1 mouse cellular context compared by ENCODE assay signal in the genomic region with DNA sequence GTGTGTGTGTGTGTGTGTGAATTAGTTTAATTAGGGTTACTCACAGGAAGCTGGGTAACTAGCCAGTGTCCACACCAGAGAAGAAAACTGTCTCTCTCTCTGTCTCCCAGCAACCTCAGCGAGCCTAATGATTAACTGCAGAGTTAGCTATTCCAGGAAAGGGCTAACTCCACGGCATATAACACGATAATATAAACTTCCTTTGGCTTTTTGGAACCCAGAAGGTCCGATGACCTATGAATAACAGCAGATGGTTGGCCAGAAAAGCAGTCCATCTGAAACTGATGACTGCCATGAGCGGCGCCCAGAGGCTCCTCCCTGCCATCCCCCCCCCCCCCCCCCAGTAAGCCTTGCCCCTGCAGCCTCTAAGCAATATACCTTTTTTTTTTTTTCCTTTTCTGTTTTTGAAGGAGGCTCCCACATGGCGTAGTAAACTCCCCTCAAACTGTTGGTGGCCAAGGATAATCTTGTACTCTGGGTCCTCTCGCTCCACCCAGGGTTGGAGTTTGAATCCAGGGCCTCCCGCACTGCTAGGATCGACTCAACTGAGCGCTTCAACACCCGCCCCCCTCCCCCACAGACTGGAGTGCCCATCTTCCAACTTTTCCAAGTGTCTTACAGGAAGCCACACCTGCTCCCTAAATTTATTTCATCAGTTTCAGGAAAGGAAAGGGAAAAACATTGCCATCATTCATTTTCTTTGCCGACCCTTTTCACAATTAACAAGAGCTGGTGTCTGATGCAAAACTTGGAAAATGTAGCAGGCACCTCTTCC.
TF ChIP-seq lines count a peak whose summit lies in the region.

No protein-coding gene starts in this region.

TF ChIP-seq in CH12.LX, 34 proteins besides CTCF, POLR2A, EP300 and RAD21 (continued from another document):
- no peak for TF ChIP-seq KAT2A (IDR thresholded peaks at IDR 0.05; ENCODE audit: insufficient replicate concordance, low read length)
- TF ChIP-seq SMC3 (IDR thresholded peaks at IDR 0.05; ENCODE audit: low read depth, low read length): no peak
- TF ChIP-seq JUND (conservative IDR thresholded peaks at IDR 0.05; ENCODE audit: low read depth, low read length): no peak
- no peak; the same call in 1 of the 2 replicates for TF ChIP-seq CHD2 (IDR thresholded peaks at IDR 0.05; ENCODE audit: low read length)
- TF ChIP-seq ETS1 (conservative IDR thresholded peaks at IDR 0.05; ENCODE audit: low read depth, low read length): no peak; the same call in 1 of the 2 replicates
- TF ChIP-seq USF2 (conservative IDR thresholded peaks at IDR 0.05; ENCODE audit: low read depth, low read length): no peak
- no peak for TF ChIP-seq IRF4 (IDR thresholded peaks at IDR 0.05; ENCODE audit: low read depth, low read length)
- TF ChIP-seq CHD1 (IDR thresholded peaks at IDR 0.05; ENCODE audit: low read depth, low read length): 0 out of 2 replicates have a peak, but pooled peaks have one; percentile 43
TF ChIP-seq in CH12.LX: peak in this region for 6.
